Mouse (Mus musculus): ENCODE data around the gene Ift81. TPM values are rescaled to one million over a fixed set of nuclear protein-coding genes. Genes with fewer than 3 reads are reported as not detected.

Gene Ift81
- polyA plus RNA-seq, 1 experiment from 2014 or later, result 43.0 TPM

DNA sequence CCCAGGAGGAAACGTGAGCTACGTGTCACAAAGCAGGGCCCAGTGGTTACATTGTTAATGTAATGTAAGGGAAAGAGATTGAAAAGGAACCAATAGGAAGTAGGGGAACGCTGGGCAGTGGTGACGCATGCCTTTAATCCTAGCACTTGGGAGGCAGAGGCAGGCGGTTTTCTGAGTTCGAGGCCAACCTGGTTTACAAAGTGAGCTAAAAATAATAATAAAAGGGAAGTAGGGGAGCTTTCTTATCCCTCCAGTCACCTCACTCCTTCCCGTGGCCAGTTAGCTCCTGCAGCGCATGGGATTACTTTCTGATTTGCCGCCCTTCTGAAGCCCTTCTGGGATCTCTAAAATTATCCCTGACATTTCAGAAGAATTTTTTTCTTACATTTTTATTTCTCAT is 9.5 kb upstream of the Ift81 start:
- H3K36me3 ChIP-seq, result no peaks in the 10 kb centered on the region
- H3K4me2 ChIP-seq, result no peak overlapping the region
- H3K27me3 ChIP-seq, result no peaks in the 10 kb centered on the region
- no peaks in the 10 kb centered on the region for H3K9me3 ChIP-seq (replicated peaks)
- H3K9ac ChIP-seq, result no peak overlapping the region
- H3K4me3 ChIP-seq (replicated peaks), result no peak overlapping the region
- WGBS, result 83% methylated on average over 9 of the region's 9 CpGs
- no peak overlapping the region for H3K27ac ChIP-seq
- no peak for ATAC-seq (replicated peaks; ENCODE audit: low FRiP score)
- peaks cover 13% of the 10 kb centered on the region for H3K4me1 ChIP-seq

DNA sequence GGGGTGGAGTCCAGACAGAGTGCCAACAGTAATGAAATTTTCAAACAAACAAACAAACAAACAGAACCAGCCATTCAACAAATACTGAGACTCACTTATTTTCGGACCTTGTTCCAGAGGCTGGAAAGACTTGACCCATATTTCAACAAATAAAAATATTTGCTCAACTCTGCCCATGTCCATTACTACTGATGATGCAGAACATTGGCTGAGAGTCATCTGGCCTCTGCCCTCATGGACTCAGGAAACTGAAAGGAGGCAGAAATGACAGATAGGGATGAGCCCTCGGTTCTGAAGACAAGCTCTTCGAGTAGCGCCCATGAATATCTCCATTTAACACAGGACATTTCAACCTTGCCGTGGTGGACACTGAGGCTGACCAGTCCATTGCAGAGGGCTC is 8.2 kb upstream of the Ift81 start:
- Histone ChIP-seq H3K4me1 (peaks cover 13% of the 10 kb centered on the region), H3K36me3 (no peaks in the 10 kb centered on the region), H3K27ac (no peak overlapping the region), H3K4me3 (replicated peaks) (no peak overlapping the region), H3K4me2 (no peak overlapping the region), H3K27me3 (no peaks in the 10 kb centered on the region), H3K9me3 (replicated peaks) (no peaks in the 10 kb centered on the region), H3K9ac (no peak overlapping the region)
- WGBS, result 87% methylated on average over 5 of the region's 5 CpGs
- ATAC-seq (replicated peaks; ENCODE audit: low FRiP score), result no peak

DNA sequence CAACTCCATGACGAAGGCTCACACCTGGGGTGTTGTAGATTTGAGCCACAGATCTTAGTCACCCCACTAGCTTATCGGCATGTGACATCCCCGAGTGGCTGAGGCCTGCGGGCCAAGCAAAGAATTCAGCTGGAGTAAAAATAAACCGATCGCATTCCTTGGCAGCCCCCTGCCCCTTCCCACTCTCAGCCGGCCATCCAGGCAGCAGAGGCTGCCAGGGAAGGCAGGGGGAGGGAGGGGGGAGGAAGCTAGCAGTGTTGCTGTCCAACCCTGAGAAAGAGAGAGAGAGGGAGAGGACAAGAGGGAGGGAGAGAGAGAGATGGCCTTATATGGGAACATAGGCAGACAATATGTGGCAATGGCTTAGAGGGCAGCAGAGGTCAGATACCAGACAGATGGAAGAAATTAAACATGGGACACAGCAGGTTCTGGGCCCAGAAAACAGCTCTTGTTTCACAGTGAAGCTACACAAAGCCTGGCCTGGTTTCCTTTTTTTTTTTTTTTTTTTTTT is 7.1 kb upstream of the Ift81 start:
- Histone ChIP-seq H3K9ac (no peak overlapping the region), H3K27ac (peak overlapping the region; percentile 84), H3K9me3 (replicated peaks) (no peaks in the 10 kb centered on the region), H3K27me3 (no peaks in the 10 kb centered on the region), H3K4me3 (replicated peaks) (no peak overlapping the region), H3K36me3 (no peaks in the 10 kb centered on the region), H3K4me1 (peaks cover 13% of the 10 kb centered on the region), H3K4me2 (no peak overlapping the region)
- 13% methylated on average over 7 of the region's 7 CpGs for WGBS
- ATAC-seq (replicated peaks; ENCODE audit: low FRiP score), result peak; percentile 82

DNA sequence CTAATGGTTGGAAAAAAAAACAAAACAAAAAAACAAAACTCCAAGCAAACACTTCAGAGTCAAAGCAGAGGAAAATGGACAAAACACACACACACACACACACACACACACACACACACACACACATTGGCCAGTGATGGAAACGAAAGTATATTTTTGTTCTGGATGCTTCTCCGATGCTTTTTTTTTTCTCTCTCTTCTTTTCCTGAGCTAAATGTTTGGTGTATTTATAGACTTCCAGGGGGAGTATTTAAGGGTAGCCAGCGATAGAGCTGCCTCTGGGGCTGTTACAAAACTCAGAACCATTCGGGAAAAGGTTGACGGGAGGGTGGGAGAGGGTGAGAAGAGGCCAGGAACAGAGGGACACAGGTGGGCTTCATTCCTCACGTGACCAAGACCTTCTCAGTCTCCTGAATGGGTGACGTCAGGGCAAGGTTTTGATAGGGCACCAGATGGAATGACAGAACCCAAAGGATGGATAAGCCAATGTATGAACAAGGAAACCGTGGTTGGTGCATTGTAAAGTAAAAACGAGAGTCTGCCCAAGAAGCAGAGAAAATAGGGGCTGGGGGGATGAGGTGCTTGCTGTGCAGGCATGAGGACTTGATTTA is 5.5 kb upstream of the Ift81 start:
- H3K36me3 ChIP-seq, result no peaks in the 10 kb centered on the region
- ATAC-seq (replicated peaks; ENCODE audit: low FRiP score), result no peak

DNA sequence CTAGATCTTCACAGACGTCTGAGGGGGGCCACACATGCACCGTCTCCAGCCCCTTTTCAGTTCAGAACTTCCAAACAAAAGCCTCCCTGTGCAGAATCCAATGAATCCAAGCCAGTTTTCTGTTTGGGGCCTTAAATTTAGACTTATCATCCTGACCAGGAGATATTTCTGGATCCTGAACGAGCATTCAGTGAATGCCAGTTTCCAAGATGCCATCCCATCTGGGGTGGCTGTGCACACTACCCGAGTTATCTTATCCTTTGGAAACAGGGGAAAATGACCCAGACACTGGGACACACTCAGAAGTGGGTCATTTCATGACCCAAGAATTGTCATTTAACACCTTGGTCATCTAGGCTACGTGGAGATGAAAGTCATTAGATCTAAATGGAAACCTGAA is 3.4 kb upstream of the Ift81 start:
- H3K36me3 ChIP-seq, result no peaks in the 10 kb centered on the region
- 75% methylated on average over 5 of the region's 5 CpGs for WGBS
- H3K9ac ChIP-seq, result no peak overlapping the region
- H3K27me3 ChIP-seq, result no peaks in the 10 kb centered on the region
- no peak overlapping the region for H3K4me3 ChIP-seq (replicated peaks)
- H3K4me1 ChIP-seq, result peaks cover 28% of the 10 kb centered on the region
- H3K27ac ChIP-seq, result no peak overlapping the region
- no peak overlapping the region for H3K4me2 ChIP-seq
- no peak for ATAC-seq (replicated peaks; ENCODE audit: low FRiP score)
- no peaks in the 10 kb centered on the region for H3K9me3 ChIP-seq (replicated peaks)

More for the DNA sequence above, 5.5 kb upstream of the Ift81 start:
- Histone ChIP-seq H3K9ac (no peak overlapping the region), H3K27ac (peak overlapping the region; percentile 60), H3K4me1 (peaks cover 14% of the 10 kb centered on the region), H3K9me3 (replicated peaks) (no peaks in the 10 kb centered on the region), H3K4me2 (no peak overlapping the region), H3K4me3 (replicated peaks) (no peak overlapping the region), H3K27me3 (no peaks in the 10 kb centered on the region)
- WGBS, result 64% methylated on average over 9 of the region's 9 CpGs

DNA sequence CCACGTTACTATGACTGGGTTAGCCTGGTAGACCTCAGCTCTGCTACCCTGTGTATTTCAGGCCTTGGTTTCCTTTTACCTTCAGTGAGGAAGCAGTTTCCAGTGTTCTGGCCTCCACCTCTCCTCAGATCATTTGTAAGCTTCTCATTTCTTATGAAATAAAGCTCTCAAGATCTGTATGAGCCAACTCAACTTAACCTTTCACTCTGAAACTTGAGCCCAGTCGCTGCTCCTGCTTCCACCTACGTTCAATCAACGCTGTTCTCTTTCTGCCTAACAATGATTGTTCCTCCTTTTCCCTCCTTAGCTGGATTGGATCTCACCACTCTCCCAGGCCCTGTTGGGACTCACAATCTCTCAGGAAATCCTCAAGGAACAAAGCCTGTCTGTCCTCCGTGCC is 2.7 kb downstream of the Ift81 start:
- no peaks in the 10 kb centered on the region for H3K9me3 ChIP-seq (replicated peaks)
- peak overlapping the region; percentile 71; the same call in 1 of the 2 replicates for H3K27ac ChIP-seq
- no peak overlapping the region for H3K4me2 ChIP-seq
- peaks cover 25% of the 10 kb centered on the region for H3K4me1 ChIP-seq
- no peaks in the 10 kb centered on the region for H3K27me3 ChIP-seq
- no peak overlapping the region for H3K4me3 ChIP-seq (replicated peaks)
- peaks cover 31% of the 10 kb centered on the region for H3K36me3 ChIP-seq
- ATAC-seq (replicated peaks; ENCODE audit: low FRiP score), result no peak
- H3K9ac ChIP-seq, result no peak overlapping the region
- 52% methylated on average over 5 of the region's 5 CpGs for WGBS

DNA sequence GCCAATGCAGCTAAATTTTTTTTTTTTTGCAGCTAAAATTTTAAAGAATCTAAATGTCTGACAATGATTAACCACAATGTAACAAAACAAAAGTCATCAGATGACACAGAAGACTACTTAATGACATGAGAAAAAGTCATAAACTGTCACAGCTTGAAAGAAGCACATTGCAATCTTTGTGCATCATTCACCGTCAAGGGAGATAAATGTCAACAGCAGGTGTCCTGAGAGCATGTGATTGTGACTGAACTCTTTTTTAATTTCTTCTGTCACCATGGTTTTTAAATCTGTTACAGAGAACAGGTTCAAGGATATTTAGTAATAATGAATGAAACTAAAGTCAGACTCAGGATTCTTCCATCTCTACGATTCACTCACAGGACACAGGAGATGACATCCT is 9.4 kb downstream of the Ift81 start:
- ATAC-seq (replicated peaks; ENCODE audit: low FRiP score), result no peak
- Histone ChIP-seq H3K27ac (no peak overlapping the region), H3K9me3 (replicated peaks) (no peaks in the 10 kb centered on the region), H3K4me3 (replicated peaks) (no peak overlapping the region), H3K4me1 (no peaks in the 10 kb centered on the region), H3K36me3 (peaks cover 75% of the 10 kb centered on the region), H3K27me3 (no peaks in the 10 kb centered on the region), H3K9ac (no peak overlapping the region), H3K4me2 (no peak overlapping the region)
- 86% methylated on average over 2 of the region's 2 CpGs for WGBS

DNA sequence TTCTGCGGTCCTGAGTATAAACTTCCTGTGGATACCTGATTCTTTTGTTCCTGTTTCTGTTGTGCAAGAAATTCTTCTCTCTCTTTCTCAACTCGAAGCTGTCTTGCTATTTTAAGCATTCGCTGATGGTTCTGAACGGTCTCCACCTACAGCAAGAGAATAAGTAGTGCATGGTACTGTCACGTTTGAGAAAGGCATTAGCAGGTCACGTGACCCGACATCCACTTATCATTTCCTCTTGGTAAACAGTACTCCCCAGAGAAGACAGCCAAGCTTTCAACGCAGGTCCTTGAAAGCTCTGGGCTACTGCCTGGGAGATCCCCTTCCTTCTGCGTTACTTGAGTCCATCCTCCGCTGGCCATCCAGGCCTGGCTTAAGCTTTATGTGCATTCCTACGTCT is 12.1 kb downstream of the Ift81 start:
- H3K9me3 ChIP-seq (replicated peaks), result no peaks in the 10 kb centered on the region
- no peak overlapping the region for H3K4me2 ChIP-seq
- no peak overlapping the region for H3K4me3 ChIP-seq (replicated peaks)
- H3K27me3 ChIP-seq, result no peaks in the 10 kb centered on the region
- no peaks in the 10 kb centered on the region for H3K4me1 ChIP-seq
- ATAC-seq (replicated peaks; ENCODE audit: low FRiP score), result no peak
- no peak overlapping the region for H3K27ac ChIP-seq
- no peak overlapping the region for H3K9ac ChIP-seq
- WGBS, result 70% methylated on average over 11 of the region's 11 CpGs
- peaks cover 79% of the 10 kb centered on the region for H3K36me3 ChIP-seq

DNA sequence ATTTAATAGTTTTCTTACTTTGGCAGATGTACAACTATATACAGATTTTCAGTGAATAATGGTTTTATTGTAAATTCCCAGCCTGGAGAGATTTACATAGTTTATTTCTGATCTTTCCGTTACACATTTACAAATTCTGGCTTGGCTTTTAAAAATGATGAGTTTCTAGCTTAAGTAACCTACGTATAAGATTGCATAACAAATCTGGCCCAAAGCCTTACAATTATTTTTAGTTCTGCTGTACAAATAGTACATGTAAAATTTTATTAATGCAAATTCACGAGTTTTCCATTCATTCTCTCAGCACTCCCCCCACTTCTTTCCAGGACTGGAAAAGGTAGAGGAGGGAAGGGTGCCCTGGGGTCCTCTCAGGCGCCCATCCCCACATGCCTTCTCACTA is 18.8 kb downstream of the Ift81 start:
- Histone ChIP-seq H3K27ac (no peak overlapping the region), H3K27me3 (no peaks in the 10 kb centered on the region), H3K9ac (no peak overlapping the region), H3K4me1 (no peaks in the 10 kb centered on the region), H3K9me3 (replicated peaks) (no peaks in the 10 kb centered on the region), H3K4me2 (no peak overlapping the region), H3K36me3 (peaks cover 69% of the 10 kb centered on the region), H3K4me3 (replicated peaks) (no peak overlapping the region)
- no peak for ATAC-seq (replicated peaks; ENCODE audit: low FRiP score)
- WGBS, result 87% methylated on average over 4 of the region's 4 CpGs

DNA sequence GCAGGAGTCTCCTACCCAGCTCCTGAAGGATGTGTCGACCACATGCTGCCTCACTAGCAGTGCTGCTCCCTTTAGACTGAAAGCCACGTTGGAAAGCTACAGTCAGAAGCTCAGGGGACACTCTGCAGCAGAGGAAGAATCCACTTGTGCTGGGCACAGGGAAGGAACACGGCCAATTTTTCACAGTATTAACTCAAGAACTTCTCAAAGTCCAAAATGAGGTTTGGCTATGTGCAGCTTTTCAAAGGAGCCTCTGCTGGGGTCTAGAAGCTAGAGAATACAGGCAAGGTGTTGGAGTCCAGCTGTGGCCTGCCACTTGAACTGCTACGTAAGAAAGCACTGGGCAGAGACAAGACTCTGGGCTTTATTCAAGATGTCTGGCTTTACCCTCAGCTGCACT is 24.4 kb downstream of the Ift81 start:
- Histone ChIP-seq H3K9ac (no peak overlapping the region), H3K4me1 (no peaks in the 10 kb centered on the region), H3K27ac (no peak overlapping the region), H3K36me3 (peaks cover 39% of the 10 kb centered on the region), H3K4me2 (no peak overlapping the region), H3K4me3 (replicated peaks) (no peak overlapping the region), H3K9me3 (replicated peaks) (no peaks in the 10 kb centered on the region), H3K27me3 (no peaks in the 10 kb centered on the region)
- ATAC-seq (replicated peaks; ENCODE audit: low FRiP score), result no peak
- WGBS, result 78% methylated on average over 4 of the region's 4 CpGs

DNA sequence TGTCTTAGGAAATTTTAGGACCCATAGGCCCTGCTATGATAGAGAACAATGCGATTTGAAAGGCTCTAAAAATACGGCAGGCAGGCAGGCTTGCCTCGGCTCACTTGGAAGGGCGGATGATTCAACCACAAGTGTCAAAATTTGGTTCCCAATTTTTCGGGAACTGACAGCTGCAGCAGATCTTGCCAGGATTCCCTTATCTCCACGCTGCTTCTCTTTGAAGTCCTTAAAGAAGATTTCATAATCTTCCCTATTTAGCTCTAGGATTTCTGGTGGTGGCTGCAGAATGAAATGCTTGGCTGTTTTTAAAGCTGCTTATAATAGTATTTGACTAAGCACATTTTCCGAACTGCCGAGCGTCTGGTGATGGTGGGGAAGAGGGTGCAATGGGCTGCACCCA is 28.8 kb downstream of the Ift81 start:
- H3K27ac ChIP-seq, result no peak overlapping the region
- H3K4me2 ChIP-seq, result no peak overlapping the region
- no peaks in the 10 kb centered on the region for H3K9me3 ChIP-seq (replicated peaks)
- H3K9ac ChIP-seq, result no peak overlapping the region
- no peaks in the 10 kb centered on the region for H3K27me3 ChIP-seq
- peaks cover 21% of the 10 kb centered on the region for H3K36me3 ChIP-seq
- no peak overlapping the region for H3K4me3 ChIP-seq (replicated peaks)
- ATAC-seq (replicated peaks; ENCODE audit: low FRiP score), result no peak
- H3K4me1 ChIP-seq, result peaks cover 3% of the 10 kb centered on the region; the same call in 1 of the 2 replicates
- 86% methylated on average over 9 of the region's 9 CpGs for WGBS

DNA sequence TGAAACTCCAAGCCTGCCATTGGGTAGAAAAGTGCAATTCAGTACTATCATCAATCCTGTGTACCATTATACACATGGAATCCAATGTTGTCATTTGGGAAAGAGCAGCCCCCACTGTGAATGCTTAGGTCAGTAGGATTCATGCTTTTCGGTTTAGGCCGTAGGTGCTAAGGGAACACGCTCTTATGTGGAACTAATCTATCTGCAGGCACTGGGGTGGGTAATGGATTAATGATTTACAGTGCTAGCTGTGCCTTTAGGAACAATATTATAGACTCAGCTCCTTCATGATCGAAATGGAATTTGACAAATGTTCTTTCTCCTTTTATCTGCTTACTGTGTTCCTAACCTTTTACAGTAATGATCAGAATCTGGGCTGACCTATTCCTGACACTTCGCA is 30.2 kb downstream of the Ift81 start:
- 72% methylated on average over 5 of the region's 5 CpGs for WGBS
- Histone ChIP-seq H3K27me3 (no peaks in the 10 kb centered on the region), H3K4me1 (peaks cover 3% of the 10 kb centered on the region; the same call in 1 of the 2 replicates), H3K9ac (no peak overlapping the region), H3K4me2 (no peak overlapping the region), H3K4me3 (replicated peaks) (no peak overlapping the region), H3K36me3 (peaks cover 25% of the 10 kb centered on the region), H3K27ac (0 out of 2 replicates have a peak overlapping the region, but pooled peaks have one; percentile 42), H3K9me3 (replicated peaks) (no peaks in the 10 kb centered on the region)
- ATAC-seq (replicated peaks; ENCODE audit: low FRiP score), result no peak
